Mouse (Mus musculus) heart, embryonic 14.5 days (tissue): ENCODE results near the gene Nisch. TPM values are rescaled to one million over a fixed set of nuclear protein-coding genes. Genes with fewer than 3 reads are reported as not detected.

Source experiments
- ATAC-seq: fragments of 200-750 bp; cut with Nextera tagmentation; 2 replicates; pipeline ENCODE4 v1.8.0; 2017; ENCODE audit warnings: low read depth, moderate TSS enrichment; ENCODE audit not compliant: insufficient number of reproducible peaks, insufficient read depth, low FRiP score
- H3K27ac ChIP-seq, 2 experiments: fragments of 200-500 bp in 1 of 2; fragments of 300-500 bp in 1 of 2; sonication (generic) in 1 of 2; replicated peaks in 1 of 2; 2 replicates each; pipeline ENCODE4 v1.5.1; 2012 to 2014; ENCODE audit warnings: low read depth in 2 of 2, low read length in 2 of 2, control low read depth in 1 of 2, mild to moderate bottlenecking in 1 of 2, mixed read lengths in 1 of 2; ENCODE audit not compliant: control insufficient read depth in 1 of 2, insufficient read depth in 1 of 2
- H3K27me3 ChIP-seq: fragments of 300-500 bp; sonication (generic); 2 replicates; pipeline ENCODE4 v1.6.1; 2014; ENCODE audit warnings: mild to moderate bottlenecking, low read length, control low read depth; ENCODE audit not compliant: control insufficient read depth, insufficient read depth
- H3K36me3 ChIP-seq: fragments of 300-500 bp; sonication (generic); 2 replicates; pipeline ENCODE4 v1.6.1; 2014; ENCODE audit warnings: mild to moderate bottlenecking, control low read depth, low read length, mixed read lengths; ENCODE audit not compliant: control insufficient read depth, insufficient read depth
- H3K4me1 ChIP-seq, 2 experiments: fragments of 200-500 bp in 1 of 2; fragments of 300-500 bp in 1 of 2; sonication (generic) in 1 of 2; 2 replicates each; pipeline ENCODE4 v1.6.1; 2012 to 2014; ENCODE audit warnings: low read length in 2 of 2, control low read depth in 1 of 2, mixed read lengths in 1 of 2; ENCODE audit not compliant: control insufficient read depth in 2 of 2, insufficient read depth in 2 of 2
- H3K4me2 ChIP-seq: fragments of 300-500 bp; sonication (generic); 2 replicates; pipeline ENCODE4 v1.6.1; 2014; ENCODE audit warnings: mild to moderate bottlenecking, low read length
- H3K4me3 ChIP-seq, 2 experiments: fragments of 200-500 bp in 1 of 2; fragments of 300-500 bp in 1 of 2; sonication (generic) in 1 of 2; 2 replicates each; pipeline ENCODE4 v1.5.1; 2012 to 2014; ENCODE audit warnings: low read length in 2 of 2, mild to moderate bottlenecking in 2 of 2, control low read depth in 1 of 2, low read depth in 1 of 2, moderate library complexity in 1 of 2; ENCODE audit not compliant: control insufficient read depth in 1 of 2, insufficient read depth in 1 of 2
- H3K9ac ChIP-seq: fragments of 300-500 bp; sonication (generic); 2 replicates; pipeline ENCODE4 v1.6.1; 2014; ENCODE audit warnings: mild to moderate bottlenecking, low read length
- H3K9me3 ChIP-seq: fragments of 300-500 bp; sonication (generic); 2 replicates; pipeline ENCODE4 v1.6.1; 2016; ENCODE audit warnings: low read length, control low read depth; ENCODE audit not compliant: control insufficient read depth
- WGBS: fragments of 180-500 bp; shearing (Covaris S2); extraction: QIAGEN DNeasy Blood & Tissue Kit; methylation state at CpG from one replicate; pipeline ENCODE4 v1.1.7; 2014; 5-methylcytosine and 5-hydroxymethylcytosine counted together
- polyA plus RNA-seq: library from polyadenylated mRNA; unstranded; fragments of >200 nt; fragmentation: Nextera tagmentation; extraction: Ambion mirVana; gene quantifications from 2 replicates; pipeline ENCODE4 v1.2.1, GENCODE M21; 2014

Nisch gene
- polyA plus RNA-seq, 1 experiment from 2014 or later, result 308 TPM

DNA sequence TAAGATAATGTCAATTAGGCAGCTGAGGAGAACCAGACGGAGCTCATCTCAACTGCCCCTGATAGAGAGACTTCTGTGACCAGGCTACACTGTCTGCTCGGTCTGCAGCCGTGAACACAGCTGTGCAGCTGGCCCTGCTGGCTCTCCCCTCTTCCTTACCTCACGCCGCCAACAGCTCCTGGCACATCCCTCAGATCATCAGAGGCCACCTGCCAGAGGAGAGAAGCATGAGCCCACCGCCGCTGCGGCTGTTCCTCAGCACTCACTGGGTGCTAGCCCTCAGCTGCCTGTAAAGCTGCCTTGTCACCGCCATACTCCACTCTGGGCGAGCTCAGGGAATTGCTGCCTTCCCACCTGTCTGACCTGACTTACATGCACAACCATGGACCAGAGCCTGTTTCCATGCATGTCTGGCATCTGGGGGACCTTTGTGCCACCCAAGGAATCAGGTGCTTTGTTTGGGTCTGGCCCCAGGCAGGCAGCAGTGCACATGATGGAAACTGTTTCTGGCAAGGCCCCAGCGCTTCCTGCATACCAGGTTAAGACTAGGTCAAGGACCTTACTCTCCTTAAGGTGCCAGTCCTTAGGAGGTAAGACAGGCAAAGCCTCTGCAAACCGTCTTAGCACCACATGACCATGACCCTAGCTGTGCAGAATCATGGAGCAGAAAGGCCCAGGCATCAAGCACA is 36.9 kb downstream of the Nisch start:
- no peak overlapping the region; a peak in 1 of 4 replicates for H3K27ac ChIP-seq
- no peak overlapping the region for H3K4me3 ChIP-seq
- no peak overlapping the region for H3K4me2 ChIP-seq
- ATAC-seq, result no peak
- H3K27me3 ChIP-seq, result no peaks in the 10 kb centered on the region
- no peak overlapping the region for H3K9ac ChIP-seq
- 78% methylated on average over 12 of the region's 12 CpGs for WGBS
- peaks cover 0 to 2% of the 10 kb centered on the region in 2 experiments; a peak in 2 of 4 replicates for H3K4me1 ChIP-seq
- H3K36me3 ChIP-seq, result peaks cover 99% of the 10 kb centered on the region
- no peaks in the 10 kb centered on the region for H3K9me3 ChIP-seq

DNA sequence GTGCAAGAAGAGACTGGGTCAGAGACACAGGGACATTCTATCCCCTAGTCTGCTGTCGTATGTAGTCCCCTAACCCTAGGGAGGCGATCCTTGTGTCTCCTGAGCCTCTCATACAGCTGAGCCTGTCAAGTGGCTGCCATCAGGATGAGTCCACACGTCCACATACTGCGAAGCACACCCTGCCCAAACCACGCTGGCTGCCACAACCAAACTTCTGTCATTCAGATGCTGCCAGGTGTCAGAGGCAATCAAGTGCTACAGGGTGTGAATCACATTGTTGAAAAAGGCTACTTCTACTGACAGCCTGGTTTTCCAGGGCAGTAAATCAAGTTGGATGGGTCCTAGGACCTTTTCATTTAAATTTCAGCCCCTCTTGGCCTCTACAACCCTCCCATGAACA is 39.0 kb downstream of the Nisch start:
- 80% methylated on average over 5 of the region's 5 CpGs for WGBS

DNA sequence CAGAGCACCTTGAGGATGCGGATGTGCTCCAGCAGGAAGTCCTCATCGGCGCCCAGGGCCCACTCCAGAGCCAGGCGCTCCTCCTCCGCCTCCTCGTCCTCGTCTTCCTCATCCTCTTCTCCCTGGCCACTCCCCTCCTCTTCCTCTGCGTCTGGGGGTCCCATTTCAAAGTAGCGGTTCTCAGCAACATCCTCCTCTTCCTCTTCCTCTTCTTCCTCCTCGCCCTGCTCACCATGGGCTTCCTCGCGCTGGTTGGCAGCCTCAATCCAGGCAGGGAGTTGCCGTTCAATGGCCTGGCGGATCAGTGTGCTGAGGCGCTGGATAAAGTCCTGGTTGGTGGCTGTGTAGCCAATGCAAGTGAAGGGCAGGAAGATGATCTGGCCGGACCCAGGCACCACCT is 39.5 kb downstream of the Nisch start:
- peaks cover 99% of the 10 kb centered on the region for H3K36me3 ChIP-seq
- 83% methylated on average over 15 of the region's 16 CpGs for WGBS
- H3K4me1 ChIP-seq, result peaks cover 0 to 7% of the 10 kb centered on the region in 2 experiments; a peak in 2 of 4 replicates
- H3K27me3 ChIP-seq, result no peaks in the 10 kb centered on the region
- no peak for ATAC-seq
- no peak overlapping the region for H3K4me3 ChIP-seq
- H3K9me3 ChIP-seq, result no peaks in the 10 kb centered on the region
- H3K9ac ChIP-seq, result no peak overlapping the region
- no peak overlapping the region for H3K4me2 ChIP-seq
- H3K27ac ChIP-seq, result no peak overlapping the region

More for the DNA sequence above, 39.0 kb downstream of the Nisch start:
- Histone ChIP-seq H3K4me3 (no peak overlapping the region), H3K4me2 (no peak overlapping the region), H3K4me1 (peaks cover under 1 to 7% of the 10 kb centered on the region in 2 experiments; a peak in 2 of 4 replicates), H3K36me3 (peaks cover 99% of the 10 kb centered on the region), H3K27me3 (no peaks in the 10 kb centered on the region), H3K9me3 (no peaks in the 10 kb centered on the region), H3K27ac (no peak overlapping the region), H3K9ac (no peak overlapping the region)
- ATAC-seq, result no peak

DNA sequence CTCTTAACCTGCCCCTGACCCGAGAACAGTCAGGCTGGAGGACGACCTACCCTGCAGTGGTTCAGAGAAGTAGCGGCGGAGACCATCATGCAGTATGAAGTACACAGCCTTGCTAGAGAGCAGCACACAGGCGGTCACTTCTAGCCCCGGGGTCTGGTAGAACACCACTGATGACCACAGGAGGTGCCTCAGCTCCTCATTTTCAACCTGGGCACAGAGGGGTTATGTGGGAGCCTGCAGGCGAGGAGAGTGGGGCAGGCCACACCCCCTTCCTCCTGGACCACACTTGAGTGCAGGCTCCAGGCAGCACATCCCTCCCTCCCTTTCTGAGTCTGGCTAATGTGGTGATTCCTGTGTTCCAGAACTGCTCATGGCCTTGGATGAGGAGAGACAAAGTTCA is 43.2 kb downstream of the Nisch start:
- Histone ChIP-seq H3K36me3 (peaks cover 87% of the 10 kb centered on the region), H3K4me2 (no peak overlapping the region), H3K27me3 (no peaks in the 10 kb centered on the region), H3K9me3 (no peaks in the 10 kb centered on the region), H3K27ac (peak overlapping the region in 1 of 2 experiments; percentile 37; a peak in 1 of 4 replicates), H3K4me1 (peaks cover 0 to 7% of the 10 kb centered on the region in 2 experiments; a peak in 2 of 4 replicates), H3K9ac (no peak overlapping the region), H3K4me3 (no peak overlapping the region)
- ATAC-seq, result no peak
- 85% methylated on average over 7 of the region's 7 CpGs for WGBS

DNA sequence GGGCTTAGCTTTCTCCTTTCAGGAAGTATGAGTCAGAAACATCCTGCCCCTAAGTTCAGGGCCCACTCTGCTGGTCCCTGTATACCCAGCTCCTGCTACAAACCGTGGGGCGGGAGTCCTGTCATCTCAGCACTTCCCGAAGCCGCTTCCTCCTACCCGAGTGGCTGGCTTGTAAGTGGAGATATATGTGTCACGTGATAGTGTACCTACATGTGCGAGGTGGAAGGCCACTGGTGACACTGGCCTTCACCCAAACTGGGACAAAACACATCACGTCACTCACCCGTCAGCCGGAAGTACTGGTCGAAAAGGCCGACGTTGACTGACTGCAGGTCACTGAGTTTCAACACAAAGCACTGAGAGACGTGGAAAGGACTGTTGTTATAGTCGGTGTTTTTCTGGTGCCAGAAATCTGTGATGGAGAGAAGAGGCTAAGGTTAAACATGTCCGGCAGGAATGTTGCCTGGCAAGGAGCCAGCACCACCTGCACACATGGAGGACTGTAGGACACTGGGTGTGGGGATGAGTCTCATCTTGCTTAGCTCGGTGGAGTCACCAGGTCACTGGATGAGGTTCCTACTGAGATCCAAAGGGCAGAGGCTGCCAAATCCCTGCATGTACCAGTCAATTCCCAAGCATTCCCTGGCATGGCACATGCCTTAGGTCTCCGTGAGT is 43.8 kb downstream of the Nisch start:
- Histone ChIP-seq H3K4me1 (peaks cover 0 to 7% of the 10 kb centered on the region in 2 experiments; a peak in 2 of 4 replicates), H3K27me3 (no peaks in the 10 kb centered on the region), H3K9me3 (no peaks in the 10 kb centered on the region), H3K9ac (no peak overlapping the region), H3K4me2 (no peak overlapping the region), H3K36me3 (peaks cover 81% of the 10 kb centered on the region), H3K4me3 (no peak overlapping the region), H3K27ac (peak overlapping the region in 1 of 2 experiments; percentile 37; a peak in 2 of 4 replicates)
- 53% methylated on average over 18 of the region's 18 CpGs for WGBS
- peak; percentile 17; the same call in 1 of the 2 replicates for ATAC-seq

DNA sequence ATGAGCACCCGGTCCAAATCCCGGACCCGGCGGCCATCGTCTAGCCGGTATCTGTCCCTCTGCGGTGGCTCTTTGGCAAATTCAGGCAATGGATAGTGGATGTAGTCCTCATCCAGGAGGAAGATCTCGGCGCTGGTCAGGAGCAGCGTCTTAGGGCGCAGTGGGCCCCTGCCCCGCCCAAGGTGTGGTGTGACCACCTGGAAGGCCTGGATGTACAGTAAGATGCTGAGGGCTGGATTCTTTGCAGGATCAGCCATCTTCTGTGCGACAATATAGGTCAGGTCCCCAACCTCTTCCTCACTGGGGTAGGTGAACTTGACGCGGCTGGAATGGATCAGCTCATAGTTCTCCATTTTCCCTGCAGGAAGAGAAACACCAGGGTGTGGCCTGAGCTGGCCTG is 44.9 kb downstream of the Nisch start:
- H3K4me3 ChIP-seq, result no peak overlapping the region
- no peak overlapping the region for H3K4me2 ChIP-seq

DNA sequence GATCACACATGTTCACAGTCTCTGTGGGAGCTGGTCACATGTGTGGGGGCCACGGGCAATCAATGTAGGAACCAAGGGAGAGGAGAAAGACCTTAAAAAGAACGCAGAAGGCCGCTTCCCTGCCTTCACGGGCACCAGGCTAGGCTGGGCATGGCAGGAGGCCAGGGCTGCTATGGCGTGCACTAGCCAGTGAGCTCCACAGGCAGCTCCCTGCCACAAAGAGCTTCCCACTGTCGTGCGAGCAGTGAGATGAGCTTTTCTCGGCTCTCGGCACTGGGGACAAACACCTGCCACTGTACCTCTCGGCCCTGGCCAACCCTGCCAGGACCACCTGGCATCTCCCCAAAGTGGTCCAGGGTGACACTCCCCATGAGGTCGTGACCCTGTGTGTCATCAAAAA is 45.4 kb downstream of the Nisch start:
- Histone ChIP-seq H3K4me1 (peaks cover 1 to 9% of the 10 kb centered on the region in 2 experiments; a peak in 2 of 4 replicates), H3K4me2 (no peak overlapping the region), H3K9me3 (no peaks in the 10 kb centered on the region), H3K4me3 (no peak overlapping the region), H3K27ac (0 out of 4 replicates have a peak overlapping the region, but pooled peaks of 1 of the 2 experiments have one; percentile 6), H3K27me3 (no peaks in the 10 kb centered on the region), H3K36me3 (peaks cover 66% of the 10 kb centered on the region), H3K9ac (no peak overlapping the region)
- WGBS, result 89% methylated on average over 11 of the region's 11 CpGs
- ATAC-seq, result no peak

More for the DNA sequence above, 44.9 kb downstream of the Nisch start:
- H3K9me3 ChIP-seq, result no peaks in the 10 kb centered on the region
- no peak for ATAC-seq
- H3K36me3 ChIP-seq, result peaks cover 70% of the 10 kb centered on the region
- H3K9ac ChIP-seq, result no peak overlapping the region
- no peak overlapping the region for H3K27ac ChIP-seq
- 92% methylated on average over 15 of the region's 15 CpGs for WGBS
- H3K4me1 ChIP-seq, result peaks cover 0 to 7% of the 10 kb centered on the region in 2 experiments; a peak in 2 of 4 replicates
- no peaks in the 10 kb centered on the region for H3K27me3 ChIP-seq
